Comparison of ENCODE assay signal across 26 mouse cellular contexts in genomic region chr13:114392501-114392900, GRCm38 (mm10).
"Had no signal": no experiment of that assay in that cellular context is flagged by ENCODE, and none has a peak within 500 bp of the region (broad histone marks: within the 10 kb centered on the region; RNA-seq: fewer than 3 reads in every experiment).

No protein-coding gene starts in this region.

- H3K4me2 ChIP-seq: heart, embryonic 12.5 days; hindbrain, embryonic 12.5 days; hindbrain, embryonic 14.5 days; intestine, embryonic 15.5 days; limb, embryonic 13.5 days; liver, embryonic 13.5 days; liver, embryonic 15.5 days had no signal

- H3K27ac ChIP-seq: gastrocnemius, adult 2 months; heart, embryonic 10.5 days; hindbrain, embryonic 10.5 days; hindbrain, embryonic 12.5 days; hindbrain, embryonic 14.5 days; intestine, embryonic 15.5 days; layer of hippocampus, adult 2 months; left cerebral cortex, adult 2 months; limb, embryonic 13.5 days; liver, embryonic 13.5 days; liver, embryonic 15.5 days had no signal

- H3K9me3 ChIP-seq: heart, embryonic 10.5 days; heart, embryonic 12.5 days; hindbrain, embryonic 10.5 days; hindbrain, embryonic 12.5 days; intestine, embryonic 15.5 days; limb, embryonic 13.5 days; liver, embryonic 13.5 days; liver, embryonic 15.5 days had no signal

- H3K27me3 ChIP-seq: heart, embryonic 12.5 days; hindbrain, embryonic 12.5 days; intestine, embryonic 15.5 days; liver, embryonic 13.5 days; liver, embryonic 15.5 days had no signal

- H3K9ac ChIP-seq: heart, embryonic 12.5 days; hindbrain, embryonic 12.5 days; hindbrain, embryonic 14.5 days; intestine, embryonic 15.5 days; limb, embryonic 13.5 days; liver, embryonic 13.5 days; liver, embryonic 15.5 days had no signal

- DNase-seq: gastrocnemius, adult 2 months; gastrocnemius, postnatal 10 days; gastrocnemius, postnatal 25 days; heart, adult 18-20 months; heart, postnatal 10 days; heart, postnatal 4 days; kidney, adult 18-20 months; kidney, adult 8-10 months; kidney, postnatal 10 days; kidney, postnatal 25 days; kidney, postnatal 4 days; liver; liver, embryonic 13.5 days had no signal

- H3K36me3 ChIP-seq: heart, embryonic 10.5 days; heart, embryonic 12.5 days; hindbrain, embryonic 10.5 days; hindbrain, embryonic 12.5 days; intestine, embryonic 15.5 days; limb, embryonic 13.5 days; liver, embryonic 13.5 days; liver, embryonic 15.5 days had no signal

- ATAC-seq: hindbrain, embryonic 16.5 days; inflammation-experienced regulatory T-cells, adult 6 months; intestine, embryonic 15.5 days; intestine, postnatal 0 days had no signal

- H3K4me1 ChIP-seq: heart, embryonic 10.5 days; heart, embryonic 12.5 days; hindbrain, embryonic 12.5 days; intestine, embryonic 15.5 days had no signal

- H3K4me3 ChIP-seq: gastrocnemius, adult 2 months; heart, embryonic 10.5 days; heart, embryonic 12.5 days; hindbrain, embryonic 10.5 days; hindbrain, embryonic 12.5 days; intestine, embryonic 15.5 days; layer of hippocampus, adult 2 months; left cerebral cortex, adult 2 months; limb, embryonic 13.5 days; liver, embryonic 13.5 days; liver, embryonic 15.5 days had no signal
